Mouse (Mus musculus): ENCODE measurements around the gene Gna15.

GRCm38 (mm10) chr10:81505016-81505664, 18.9 kb downstream of the Gna15 start:
- TF ChIP-seq CTCF (IDR thresholded peaks at IDR 0.05): no peak
- TF ChIP-seq EP300 (IDR thresholded peaks at IDR 0.05): no peak
